ENCODE assay signal across 22 mouse cellular contexts in the genomic region with DNA sequence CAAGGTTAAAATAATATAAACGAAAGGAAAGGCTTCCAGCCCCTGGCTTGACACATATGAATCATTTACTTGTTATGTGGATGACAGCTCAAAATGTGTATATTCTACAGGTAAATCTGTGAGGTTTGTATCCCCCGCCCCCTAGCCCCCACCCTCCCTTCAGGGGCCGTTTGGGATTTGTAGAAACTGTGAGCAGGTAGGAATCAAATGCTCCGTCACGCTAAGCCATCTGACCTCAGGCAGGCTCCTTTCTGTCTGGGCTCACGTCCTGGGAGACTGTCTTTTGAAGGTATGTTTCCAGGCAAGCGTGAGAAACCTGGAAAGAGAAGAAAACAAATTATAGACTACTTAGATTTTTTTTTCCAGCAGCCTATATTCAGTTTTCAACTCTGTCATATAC. TPM values are rescaled to one million over a fixed set of nuclear protein-coding genes. Genes with fewer than 3 reads are reported as not detected.
DNase-seq lines count a peak whose midpoint lies in the region; ATAC-seq and TF ChIP-seq lines count a peak whose summit lies in the region.
"Had no signal": no experiment of that assay in that cellular context is flagged by ENCODE, and none has a peak within 500 bp of the region (broad histone marks: within the 10 kb centered on the region; RNA-seq: fewer than 3 reads in every experiment).

No protein-coding gene starts in this region.

- H3K36me3 ChIP-seq in kidney, adult 2 months (ENCODE audit: control insufficient read depth, insufficient read depth, low read length) = no peaks in the 10 kb centered on the region; the same call in 1 of the 2 replicates
- H3K36me3 ChIP-seq in embryonic facial prominence, embryonic 15.5 days = no peaks in the 10 kb centered on the region
- H3K36me3 ChIP-seq: embryonic facial prominence, embryonic 12.5 days; forebrain, embryonic 10.5 days; forebrain, embryonic 12.5 days; forebrain, embryonic 15.5 days had no signal

- no peaks in the 10 kb centered on the region for H3K4me1 ChIP-seq in kidney, adult 2 months (ENCODE audit: control insufficient read depth, insufficient read depth, low read length)
- H3K4me1 ChIP-seq in embryonic facial prominence, embryonic 15.5 days = no peaks in the 10 kb centered on the region

- peak overlapping the region; percentile 27; the same call in 1 of the 2 replicates for H3K27ac ChIP-seq in kidney, adult 2 months (ENCODE audit: insufficient read depth, low read depth, low read length)
- no peak overlapping the region for H3K27ac ChIP-seq in embryonic facial prominence, embryonic 15.5 days (replicated peaks)
- H3K27ac ChIP-seq: embryonic facial prominence, embryonic 12.5 days; forebrain, embryonic 10.5 days; forebrain, embryonic 12.5 days; forebrain, embryonic 15.5 days had no signal

- no peak for TF ChIP-seq CTCF in kidney, adult 2 months (conservative IDR thresholded peaks at IDR 0.05; ENCODE audit: insufficient read depth, insufficient read length, low read depth, low read length)

- no peaks in the 10 kb centered on the region for H3K27me3 ChIP-seq in kidney, adult 2 months (replicated peaks; ENCODE audit: control insufficient read depth, insufficient read depth, low read length)
- no peaks in the 10 kb centered on the region for H3K27me3 ChIP-seq in embryonic facial prominence, embryonic 15.5 days
- H3K27me3 ChIP-seq: embryonic facial prominence, embryonic 12.5 days; forebrain, embryonic 15.5 days had no signal

- 51% methylated on average over 7 of the region's 7 CpGs for WGBS in kidney, adult 2 months
- WGBS in embryonic facial prominence, embryonic 15.5 days = 36% methylated on average over 7 of the region's 7 CpGs

- peak; percentile 66; the same call in 1 of the 2 replicates for ATAC-seq in embryonic facial prominence, embryonic 15.5 days (ENCODE audit: insufficient number of reproducible peaks, low FRiP score, low TSS enrichment, low read depth)
- ATAC-seq: forebrain, embryonic 15.5 days; forebrain, postnatal 0 days had no signal

- peak overlapping the region; percentile 24; the same call in 1 of the 2 replicates for H3K4me2 ChIP-seq in embryonic facial prominence, embryonic 15.5 days (replicated peaks)
- H3K4me2 ChIP-seq: embryonic facial prominence, embryonic 12.5 days; forebrain, embryonic 12.5 days; forebrain, embryonic 15.5 days had no signal

- DNase-seq in kidney, adult 2 months = no peak
- DNase-seq in kidney, postnatal 36 days = no peak
- DNase-seq in left cerebral cortex, postnatal 25 days (ENCODE audit: low spot score in 2 of 2) = no peak
- no peak for DNase-seq in layer of hippocampus, postnatal 10 days (ENCODE audit: low spot score in 2 of 2)
- DNase-seq: adrenal gland, adult 2 months; adrenal gland, postnatal 10 days; adrenal gland, postnatal 25 days; cerebellum, adult 11 months; cerebellum, adult 18-20 months; cerebellum, adult 8-10 months; cerebellum, adult 9-11 months; cerebellum, postnatal 14 days; cerebellum, postnatal 36 days; embryo, embryonic 11 days; forebrain, postnatal 0 days had no signal

- no peak overlapping the region for H3K4me3 ChIP-seq in kidney, adult 2 months (ENCODE audit: insufficient read depth, low read depth, low read length)
- no peak overlapping the region for H3K4me3 ChIP-seq in embryonic facial prominence, embryonic 15.5 days (replicated peaks)
- H3K4me3 ChIP-seq: embryonic facial prominence, embryonic 12.5 days; erythroblast, embryonic 14.5 days; forebrain, embryonic 10.5 days; forebrain, embryonic 12.5 days; forebrain, embryonic 15.5 days had no signal

- H3K9me3 ChIP-seq in embryonic facial prominence, embryonic 15.5 days (replicated peaks) = no peaks in the 10 kb centered on the region
- H3K9me3 ChIP-seq: embryonic facial prominence, embryonic 12.5 days; forebrain, embryonic 10.5 days; forebrain, embryonic 12.5 days; forebrain, embryonic 15.5 days had no signal

- intact Hi-C loops in left cerebral cortex, postnatal 25 days (cut with DNase I) = no loop called here

- no peak overlapping the region for H3K9ac ChIP-seq in embryonic facial prominence, embryonic 15.5 days
- H3K9ac ChIP-seq: embryonic facial prominence, embryonic 12.5 days; forebrain, embryonic 12.5 days; forebrain, embryonic 15.5 days; forebrain, postnatal 0 days had no signal

- TF ChIP-seq POLR2A in kidney, adult 2 months (IDR thresholded peaks at IDR 0.05; ENCODE audit: low read depth, low read length) = no peak

RNA-seq across cellular contexts. Expression of gene Itgb6, which starts 48.0 kb away (rescaled TPM):
- 55.8 and 74.0 TPM in 2 replicates for polyA plus RNA-seq in kidney, adult 2 months (2012; rRNA removed)
- polyA plus RNA-seq in embryonic facial prominence, embryonic 15.5 days (2015; fragmentation: Nextera tagmentation; extraction: Ambion mirVana) = 2.9 and 3.8 TPM in 2 replicates
- total RNA-seq in left cerebral cortex, postnatal 25 days (2021) = under 1 TPM; 0.11 to 0.41 TPM
- under 1 TPM in 1 of 2 experiments, not detected in 1; 0.82 TPM for total RNA-seq in layer of hippocampus, postnatal 10 days (2021)
- total RNA-seq: adrenal gland, adult 2 months; adrenal gland, postnatal 25 days; MEL had no signal
- polyA plus RNA-seq: adrenal gland, adult 2 months; erythroblast, embryonic 14.5 days; forebrain, embryonic 15.5 days; forebrain, postnatal 0 days had no signal
